Mouse (Mus musculus): ENCODE measurements around the gene Pkdcc. TPM values are rescaled to one million over a fixed set of nuclear protein-coding genes. Genes with fewer than 3 reads are reported as not detected.

Pkdcc gene
- polyA plus RNA-seq (2017; shearing (Covaris generic)): under 1 TPM; 0.75 to 0.90 TPM

DNA sequence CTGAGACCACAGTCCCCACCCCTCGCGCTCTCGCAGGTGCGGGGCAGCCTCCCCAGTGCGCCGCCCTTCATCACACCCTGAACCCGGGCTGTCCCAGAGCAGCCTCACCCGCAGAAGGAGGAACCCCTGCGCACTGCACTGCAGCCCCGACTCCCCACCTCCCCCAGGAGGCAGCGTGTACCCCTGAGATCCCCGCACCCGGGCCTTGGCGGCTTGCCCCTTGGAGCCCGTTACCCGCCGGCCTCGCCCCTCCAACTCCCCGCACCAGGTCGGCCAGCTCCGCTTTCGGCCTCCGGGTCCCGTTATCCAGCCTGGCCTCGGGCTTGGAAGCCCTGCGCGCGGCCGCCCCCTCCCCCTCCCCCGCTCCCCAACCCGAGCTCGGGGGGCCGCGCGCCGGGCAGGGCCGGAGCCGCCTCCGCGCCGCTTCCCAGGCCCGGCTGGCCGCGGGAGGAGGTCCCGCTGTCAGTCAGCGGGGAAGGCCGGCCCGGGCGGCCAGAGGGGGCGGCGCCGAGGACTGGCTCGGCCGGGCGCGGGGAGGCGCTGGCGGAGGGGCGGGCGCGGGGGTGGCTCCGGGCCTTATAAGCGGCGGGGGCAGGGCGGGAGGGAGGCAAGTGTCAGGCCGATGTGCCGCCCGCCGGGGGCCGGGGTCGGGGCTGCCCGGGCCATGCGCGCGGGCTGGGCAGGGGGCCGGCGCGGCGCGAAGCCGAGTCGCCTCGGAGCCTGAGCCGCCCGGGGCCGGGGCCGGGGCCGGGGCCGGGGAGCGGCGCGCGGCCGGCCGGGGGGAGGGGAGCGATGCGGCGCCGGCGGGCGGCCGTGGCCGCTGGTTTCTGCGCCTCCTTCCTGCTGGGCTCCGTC is at the start of gene Pkdcc:
Pkdcc (plus strand) TSS at position 619 of the 855 bp plus-strand sequence.

Other genes starting within 250 kb of the Pkdcc start
- 10 to 100 TPM; 40.0 to 53.5 TPM for gene Eml4, start 135.6 kb downstream of the Pkdcc start, polyA plus RNA-seq (2017; shearing (Covaris generic))